Mouse (Mus musculus) lung, postnatal 10 days (tissue): Measurements from ENCODE around the gene Mptx1.
"Not testable (repeated sequence)": the region's sequence is repeated elsewhere in the genome, so short reads cannot be mapped to it uniquely, and the experiment has no call there.

Experiments
- DNase-seq: peaks from one replicate; pipeline ENCODE4 v3.0.0; 2021

Gene Mptx1

GRCm38 (mm10) chr1:174330218-174330617 is at the start of gene Mptx1:
Gene Mptx1, plus strand, starts transcription at chr1:174330518.
- no peak for DNase-seq

- no peak for DNase-seq
Measured at GRCm38 (mm10) chr1:174303162-174303561, 27.2 kb upstream of the Mptx1 start.

GRCm38 (mm10) chr1:174317308-174317707 is 13.0 kb upstream of the Mptx1 start:
- DNase-seq, result no peak

- DNase-seq, result not testable (repeated sequence)
Measured at GRCm38 (mm10) chr1:174353636-174354035, 23.3 kb downstream of the Mptx1 start.

- DNase-seq, result no peak
Measured at GRCm38 (mm10) chr1:174354640-174355039, 24.3 kb downstream of the Mptx1 start.

- no peak for DNase-seq
Measured at GRCm38 (mm10) chr1:174364882-174365451, 34.6 kb downstream of the Mptx1 start, which contains the start of gene Olfr417. Gene Olfr417, plus strand, starts transcription at chr1:174365122.

- no peak for DNase-seq
Measured at GRCm38 (mm10) chr1:174373799-174374198, 43.5 kb downstream of the Mptx1 start.
